Mouse (Mus musculus): ENCODE measurements around the gene Urb2. TPM values are rescaled to one million over a fixed set of nuclear protein-coding genes. Genes with fewer than 3 reads are reported as not detected.
"Not testable (repeated sequence)": the region's sequence is repeated elsewhere in the genome, so short reads cannot be mapped to it uniquely, and the experiment has no call there.

The Urb2 gene
- polyA plus RNA-seq (2012; rRNA removed) = 5.0 TPM in 2 replicates

DNA sequence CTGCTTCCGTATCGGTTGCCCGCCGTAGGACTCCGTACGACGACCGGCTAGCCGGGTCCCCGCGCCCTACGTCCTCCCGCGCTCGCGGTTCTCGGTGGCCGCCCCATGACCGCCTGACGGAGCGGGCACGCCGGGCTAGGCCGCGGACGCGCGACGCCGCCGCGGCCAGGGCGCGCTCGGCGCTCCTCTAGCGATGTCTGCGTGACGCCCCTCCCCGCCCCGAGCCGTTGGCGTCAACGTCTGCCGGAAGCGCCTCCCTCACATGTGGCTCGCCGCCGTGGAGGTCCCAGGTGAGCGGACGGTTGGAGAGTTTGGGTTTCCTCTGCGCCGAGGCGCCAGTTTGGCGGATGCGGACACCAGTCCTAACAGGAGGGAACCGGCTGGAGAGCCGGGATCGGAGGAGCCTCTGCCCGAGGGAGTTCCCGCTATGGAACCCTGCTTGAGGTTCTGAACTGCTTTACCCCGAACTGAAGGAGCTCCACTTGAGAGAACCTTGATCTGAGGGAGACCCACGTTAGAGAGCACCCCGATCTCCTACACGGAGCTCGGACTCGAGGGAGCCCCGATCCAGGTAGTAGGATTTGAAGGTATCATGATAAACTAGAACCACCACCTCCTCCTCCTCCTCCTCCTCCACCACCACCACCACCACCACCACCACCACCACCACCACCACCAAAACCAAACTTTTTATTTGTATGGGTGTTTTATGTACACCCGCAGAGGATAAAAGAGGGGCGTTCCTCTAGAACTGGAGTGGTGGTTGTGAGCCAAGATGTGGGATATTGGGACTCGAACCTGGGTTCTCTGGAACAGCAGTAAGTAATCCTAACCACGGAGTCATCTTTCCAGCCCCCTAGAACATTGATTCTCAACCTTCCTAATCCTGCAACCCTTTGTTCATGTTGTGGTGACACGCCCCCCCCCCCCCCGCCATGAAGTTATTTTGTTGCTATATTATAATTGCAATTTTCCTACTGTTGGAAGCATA is at the start of gene Urb2, which contains the start of gene Taf5l:
Gene Urb2 (plus strand): TSS at position 272 of the 991 bp plus-strand sequence.
Gene Taf5l (minus strand): TSS at position 161 of the 991 bp plus-strand sequence.
- no peak for DNase-seq (ENCODE audit: low read depth)

DNA sequence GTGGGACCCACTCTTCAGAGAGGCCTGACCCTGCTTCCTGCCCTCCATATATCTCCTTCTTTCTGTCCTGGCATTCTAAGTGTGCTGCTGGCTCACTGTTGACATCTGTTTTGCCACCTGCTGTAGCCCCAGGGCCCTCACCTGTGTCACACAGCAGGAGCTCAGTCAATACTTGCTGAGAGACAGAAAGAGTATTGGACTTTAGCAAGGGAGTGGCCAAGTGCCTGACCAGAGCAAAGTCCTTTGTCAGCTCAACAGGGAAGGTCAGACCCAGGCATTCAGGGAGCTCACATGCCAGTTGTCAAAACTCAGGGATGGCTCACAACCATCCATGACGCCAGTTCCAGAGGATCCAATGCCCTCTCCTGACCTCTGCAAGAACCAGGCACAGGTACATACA is 47.8 kb upstream of the Urb2 start:
- DNase-seq (ENCODE audit: low read depth) = no peak

DNA sequence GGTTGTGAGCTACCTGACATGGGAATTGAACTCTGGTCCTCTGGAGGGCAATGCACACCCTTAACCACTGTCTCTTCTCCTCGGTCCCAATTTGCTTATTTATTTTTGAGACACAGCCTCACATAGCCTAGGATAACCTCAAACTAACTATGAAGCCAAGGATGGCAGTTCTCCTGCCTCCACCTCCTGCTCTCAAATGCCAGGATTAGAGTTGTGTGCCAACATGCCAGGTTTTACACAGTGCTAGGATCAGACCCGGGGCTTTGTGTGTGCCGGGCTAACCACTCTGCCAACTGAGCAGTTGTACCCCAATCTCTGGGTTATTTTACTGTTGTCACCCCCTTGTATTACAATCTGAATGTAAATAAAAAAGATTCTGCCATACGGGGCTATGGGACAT is 43.8 kb upstream of the Urb2 start:
- DNase-seq (ENCODE audit: low read depth) = no peak

DNA sequence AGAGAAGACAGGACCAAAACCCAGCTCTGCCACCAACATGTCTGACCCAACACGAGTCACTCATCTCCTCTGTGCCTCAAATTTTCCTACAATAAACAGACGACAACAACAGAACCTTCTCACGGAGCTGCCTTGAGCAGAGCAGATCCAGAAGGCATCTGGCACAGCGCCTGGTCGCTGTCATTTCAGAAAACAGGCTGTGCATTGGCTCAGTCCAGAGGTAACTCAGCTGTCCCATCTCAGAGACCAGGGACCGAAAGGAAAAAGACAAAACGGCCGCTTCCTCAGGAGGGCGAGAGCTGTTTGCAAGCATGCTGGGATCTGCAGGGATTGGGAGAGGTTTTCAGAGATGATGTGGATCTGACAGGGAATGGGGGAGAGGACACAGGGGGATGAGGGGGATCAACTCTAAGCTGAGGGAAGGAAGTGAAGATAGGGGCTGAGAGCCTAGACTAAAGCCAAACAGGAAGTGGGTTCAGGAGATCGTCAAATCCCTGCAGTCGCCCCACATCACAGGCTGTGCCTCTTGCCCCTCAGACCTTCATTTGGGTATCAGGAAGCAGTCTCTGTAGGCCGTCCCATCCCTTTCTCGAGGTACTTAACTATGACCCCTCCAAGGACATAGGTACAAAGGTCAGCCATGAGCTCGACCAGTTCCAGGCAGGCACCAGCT is 43.0 kb upstream of the Urb2 start:
- no peak for DNase-seq (ENCODE audit: low read depth)

DNA sequence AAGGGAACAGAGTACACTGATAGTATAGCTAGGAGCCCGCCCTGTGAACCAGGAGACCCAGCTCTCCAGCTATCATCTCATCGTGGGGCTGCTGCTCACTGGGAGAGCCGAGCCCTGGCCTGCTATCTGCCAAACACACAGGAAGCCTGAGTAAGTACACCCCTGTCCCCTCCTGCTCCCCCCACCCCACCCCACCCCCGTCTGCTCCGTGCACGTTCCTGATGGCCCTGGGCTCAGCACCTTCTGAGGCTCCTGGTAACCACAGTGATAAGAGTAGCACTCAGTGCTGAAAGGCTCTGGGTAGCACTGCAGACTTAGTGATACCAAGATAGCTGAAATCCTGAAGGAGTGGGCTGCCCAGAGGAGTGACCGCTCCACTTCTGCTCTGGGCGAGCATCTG is 42.4 kb upstream of the Urb2 start:
- no peak for DNase-seq (ENCODE audit: low read depth)

DNA sequence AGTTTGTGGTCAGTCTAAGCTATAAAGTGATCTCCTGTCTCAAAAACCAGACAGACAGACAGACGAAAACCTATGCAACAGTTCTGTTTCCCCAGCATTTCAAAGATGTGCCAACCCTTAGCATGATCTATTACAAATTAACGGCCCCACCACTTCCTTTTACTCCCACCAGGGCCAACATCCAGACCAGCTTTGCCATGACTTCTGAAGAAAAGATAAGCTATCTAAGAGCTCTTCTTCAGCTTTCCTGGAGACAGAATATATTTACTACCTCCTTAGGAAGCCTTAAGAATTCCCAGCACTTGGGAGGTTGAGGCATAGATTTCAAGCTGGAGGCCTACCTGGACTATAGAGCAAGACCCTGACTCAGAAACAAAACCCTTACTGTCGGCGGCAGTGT is 41.1 kb upstream of the Urb2 start:
- no peak for DNase-seq (ENCODE audit: low read depth)

DNA sequence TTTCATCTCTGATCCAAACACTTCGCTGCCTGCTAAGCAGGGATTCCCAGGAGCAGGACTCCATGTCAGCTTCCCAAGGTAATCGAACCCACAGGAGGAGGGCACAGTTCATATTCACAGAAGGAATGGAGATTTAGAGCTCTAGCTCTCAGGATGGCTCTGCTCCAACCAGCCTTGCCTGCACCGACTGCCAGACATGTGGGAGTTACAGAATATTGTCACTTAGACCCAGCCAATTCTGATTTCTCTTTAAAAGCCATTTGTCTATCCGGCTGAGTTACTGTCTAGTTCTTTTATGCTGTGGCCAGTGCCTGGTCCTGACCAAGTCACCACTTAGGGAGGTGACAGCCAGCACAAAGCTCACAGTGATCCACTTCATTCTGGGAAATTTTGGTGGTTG is 39.6 kb upstream of the Urb2 start:
- no peak for DNase-seq (ENCODE audit: low read depth)

DNA sequence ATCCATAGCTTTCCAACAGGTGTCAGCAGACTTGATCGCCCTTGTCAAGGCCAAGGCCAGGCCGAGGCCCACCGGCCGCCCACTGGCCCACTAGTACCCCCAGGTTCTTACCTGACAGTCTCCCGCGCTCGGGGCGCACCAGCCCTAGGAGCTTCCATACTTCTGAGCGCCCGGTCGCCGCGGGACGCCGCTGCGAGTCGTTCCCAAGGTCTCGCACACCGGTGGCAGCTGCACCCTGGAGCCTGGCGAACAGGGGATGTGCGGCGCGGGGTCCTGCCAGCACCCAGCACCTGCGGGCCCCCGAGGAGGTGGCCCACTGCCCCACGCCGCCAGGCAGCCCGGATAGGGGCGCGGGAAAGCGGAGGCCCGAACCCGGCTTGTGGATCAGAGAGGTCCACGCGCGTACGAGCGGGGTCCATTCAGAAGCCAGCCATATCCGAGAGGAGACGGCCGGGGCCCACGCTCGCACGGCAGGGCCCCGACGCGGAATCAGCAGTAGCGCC is 39.0 kb upstream of the Urb2 start:
- no peak for DNase-seq (ENCODE audit: low read depth)

DNA sequence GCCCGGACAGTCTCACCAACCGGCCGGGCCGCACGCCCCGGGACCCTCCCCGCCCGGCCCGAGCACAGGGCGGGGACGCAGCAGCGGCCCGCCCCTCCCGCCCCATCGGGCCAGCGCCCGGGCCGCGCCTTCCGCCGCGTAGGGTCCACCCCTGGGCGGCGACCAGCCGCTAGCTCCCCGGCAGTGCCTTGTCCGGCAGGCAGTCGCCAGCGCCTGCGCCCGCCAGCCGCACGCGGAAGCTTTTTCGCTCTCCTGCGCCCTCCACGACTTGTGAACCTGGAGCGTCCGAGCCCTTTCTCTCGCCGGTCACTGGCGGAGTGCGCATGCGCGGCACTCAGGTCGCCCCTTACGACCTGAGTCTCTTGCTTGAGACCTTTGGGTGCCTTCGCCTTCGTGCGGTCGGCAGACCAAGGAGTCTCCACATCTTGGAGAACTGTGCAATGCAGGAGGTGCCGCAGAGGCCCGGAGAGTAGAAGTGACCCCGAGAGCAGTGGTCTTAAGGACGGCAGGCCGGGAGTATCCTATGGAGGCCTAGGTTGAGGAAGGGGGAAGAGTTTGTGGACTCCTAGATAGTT is 38.4 kb upstream of the Urb2 start, which contains the start of gene Abcb10:
Gene Abcb10 (minus strand): TSS at position 297 of the 575 bp plus-strand sequence.
- DNase-seq (ENCODE audit: low read depth) = no peak

DNA sequence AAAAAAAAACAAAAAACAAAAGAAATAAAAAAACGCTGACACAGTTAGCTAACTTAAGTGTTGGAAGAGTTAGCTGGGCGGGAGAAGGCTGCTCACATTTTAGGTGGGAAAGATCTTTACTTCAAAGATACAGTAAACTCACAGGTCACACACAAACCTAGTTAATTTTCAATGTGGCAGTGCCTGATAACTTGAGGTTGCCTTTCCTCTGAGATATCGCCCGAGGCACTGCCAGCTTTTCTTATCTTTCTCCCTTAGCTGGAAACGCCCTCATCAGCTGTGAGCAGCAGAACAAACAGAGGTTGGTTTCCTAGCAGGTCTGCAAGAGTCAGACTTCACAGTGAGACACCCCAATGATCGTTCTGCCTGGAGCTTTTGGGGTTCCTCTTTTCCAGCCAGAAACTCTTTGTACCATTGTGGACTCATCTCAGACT is 32.7 kb upstream of the Urb2 start:
- no peak for DNase-seq (ENCODE audit: low read depth)

DNA sequence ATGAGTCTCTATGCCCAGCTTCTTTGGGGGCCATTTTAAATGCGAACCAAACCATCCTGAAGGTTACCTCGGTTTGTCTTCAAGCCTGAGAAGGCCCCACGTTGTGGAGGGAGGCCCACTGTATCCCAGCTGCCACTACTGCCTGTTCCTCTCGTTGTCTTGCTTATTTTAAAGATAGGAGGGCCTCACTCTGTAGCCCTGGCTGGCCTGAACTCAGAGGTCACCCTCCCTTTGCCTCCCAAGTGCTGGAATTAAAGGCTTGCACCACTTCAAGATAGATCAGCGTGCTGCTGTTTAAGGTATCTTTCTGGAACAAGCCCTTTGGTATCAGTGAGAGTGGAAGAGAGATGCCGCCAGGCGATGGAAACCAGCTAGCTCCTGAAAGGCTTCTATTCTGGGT is 32.2 kb upstream of the Urb2 start:
- no peak for DNase-seq (ENCODE audit: low read depth)

DNA sequence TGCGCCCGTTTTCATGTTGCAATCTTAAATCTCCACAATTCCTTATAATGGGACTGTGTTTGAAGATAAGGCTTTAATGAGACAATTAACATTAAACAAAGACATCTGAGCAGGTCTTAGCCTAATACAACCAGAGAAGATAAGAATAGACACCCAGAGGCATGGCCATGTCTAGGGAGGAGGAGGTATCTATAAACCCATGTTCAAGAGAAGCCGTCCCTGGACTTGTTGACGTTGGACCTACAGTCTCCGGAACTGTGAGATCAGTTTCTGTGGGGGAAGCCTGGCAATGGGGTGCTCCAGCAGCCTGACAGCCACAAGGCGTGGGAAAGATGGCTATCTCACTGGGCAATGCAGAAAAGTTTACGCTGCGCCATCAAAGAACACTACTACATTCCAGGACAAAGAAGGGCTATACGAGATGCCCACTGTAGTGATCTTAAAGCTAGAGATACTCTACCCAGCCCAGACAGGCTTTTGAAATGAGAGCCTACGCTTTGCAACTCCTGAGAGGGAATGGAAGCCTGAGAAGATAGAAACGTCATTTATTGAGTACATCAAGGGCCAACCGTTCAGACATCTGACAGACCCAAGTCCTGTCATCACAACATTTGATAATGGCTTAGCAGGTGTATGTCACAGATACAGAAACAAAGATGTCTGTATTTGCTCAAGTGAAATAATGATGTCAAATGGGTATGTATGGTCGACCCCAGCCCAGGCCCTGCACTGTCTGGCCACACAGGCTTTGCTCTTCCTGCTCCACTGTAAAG is 30.8 kb upstream of the Urb2 start:
- DNase-seq (ENCODE audit: low read depth) = no peak

DNA sequence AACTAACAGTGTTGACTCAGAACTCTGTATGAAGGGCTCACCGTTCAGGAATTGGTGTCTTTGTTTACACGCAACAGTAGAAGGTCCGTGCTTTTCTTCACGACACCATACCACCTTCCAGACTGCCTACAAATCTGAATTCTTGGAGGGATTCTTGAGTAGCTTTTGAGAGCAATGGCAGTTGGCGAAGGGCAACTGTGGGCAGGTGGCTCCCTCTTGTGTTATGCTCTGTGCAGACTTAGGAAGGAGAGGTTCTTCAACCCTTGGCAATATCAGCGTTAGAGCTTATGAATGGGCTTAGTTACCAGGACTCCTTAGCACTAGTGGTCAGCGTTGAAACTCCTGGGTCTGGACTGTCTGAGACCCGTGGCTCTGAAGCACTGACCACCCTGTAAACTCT is 28.7 kb upstream of the Urb2 start:
- DNase-seq (ENCODE audit: low read depth) = no peak

DNA sequence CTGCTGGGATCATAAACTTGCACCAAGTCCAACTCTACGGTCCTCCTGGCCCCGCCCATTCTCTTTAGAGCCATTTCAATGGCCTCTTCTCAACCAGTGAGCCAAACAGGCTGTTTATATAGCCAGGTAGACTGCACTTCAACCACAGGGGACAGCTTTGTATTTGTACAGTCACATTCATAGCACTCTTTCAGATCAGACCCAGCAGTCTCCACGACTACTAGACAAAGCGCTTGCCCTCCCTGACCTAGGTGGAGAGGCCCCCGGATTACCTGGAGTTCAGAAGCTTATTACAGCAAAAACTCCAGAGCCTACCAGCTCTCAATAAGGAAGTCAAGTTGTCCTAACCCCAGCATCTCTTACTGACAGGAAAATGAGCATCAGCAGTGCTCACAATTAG is 27.7 kb upstream of the Urb2 start:
- DNase-seq (ENCODE audit: low read depth) = no peak

DNA sequence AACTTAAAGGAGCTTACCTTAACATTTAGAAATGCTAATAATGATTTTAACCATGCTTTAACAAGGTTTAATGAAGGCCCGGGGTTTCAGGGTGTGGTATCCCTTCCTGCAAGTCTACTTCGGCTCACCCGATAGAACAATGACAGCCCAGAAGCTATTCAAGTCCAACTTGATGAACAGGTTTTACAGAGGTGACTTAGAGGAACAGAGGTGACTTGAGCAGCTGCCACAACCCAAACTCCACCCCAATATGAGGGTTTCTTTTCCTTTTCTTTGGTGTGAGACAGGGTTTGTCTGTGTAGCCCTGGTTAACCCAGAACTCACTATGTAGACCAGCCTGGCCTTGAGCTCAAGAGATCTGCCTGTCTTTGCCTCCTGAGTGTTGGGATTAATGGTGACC is 27.3 kb upstream of the Urb2 start:
- peak; percentile 86 for DNase-seq (ENCODE audit: low read depth)

DNA sequence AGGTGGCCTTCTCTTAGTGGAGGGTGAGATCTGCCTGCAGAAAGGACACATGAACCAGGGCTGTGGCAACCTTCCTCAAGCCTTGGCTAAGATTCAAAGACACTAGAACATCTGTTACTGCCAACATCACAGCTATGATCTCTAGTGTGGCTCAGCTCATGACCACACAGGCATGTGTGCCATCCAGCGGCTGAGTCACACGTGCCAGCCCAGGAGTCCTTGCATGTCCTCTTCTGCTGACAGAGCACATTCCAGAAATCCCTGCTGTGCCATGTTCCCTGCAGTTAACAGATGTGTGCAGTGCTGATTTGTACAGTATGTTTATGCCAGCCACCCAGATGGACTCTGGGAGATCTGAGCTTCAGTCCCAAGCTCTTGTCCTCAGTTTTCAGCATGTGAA is 21.7 kb upstream of the Urb2 start:
- no peak for DNase-seq (ENCODE audit: low read depth)

DNA sequence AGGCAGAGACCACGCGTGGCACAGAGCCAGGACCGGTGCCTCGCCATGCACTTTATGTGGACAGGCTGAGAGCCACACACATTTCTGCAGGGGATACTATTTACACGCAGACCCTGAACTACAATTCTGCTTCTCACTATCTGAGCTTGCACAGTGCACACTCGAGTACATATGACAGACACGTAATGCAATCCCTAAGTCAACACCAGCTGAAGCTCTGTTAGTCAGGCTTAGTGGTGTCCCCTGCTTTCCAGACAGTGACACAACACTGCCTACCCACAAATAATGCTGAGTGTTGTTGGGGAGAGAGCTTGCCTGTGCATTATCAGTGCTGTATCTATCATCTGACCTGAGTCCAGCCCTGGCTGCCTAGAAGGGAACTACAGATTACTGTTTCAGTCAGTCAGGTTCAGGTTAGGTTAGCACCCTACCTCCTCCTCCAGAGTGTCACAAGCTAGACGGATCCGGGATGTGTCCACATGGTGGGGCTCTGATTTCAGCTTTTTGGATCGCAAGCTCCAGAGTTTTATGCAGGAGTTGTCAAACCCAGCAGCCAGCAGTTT is 18.7 kb upstream of the Urb2 start:
- DNase-seq (ENCODE audit: low read depth) = no peak

DNA sequence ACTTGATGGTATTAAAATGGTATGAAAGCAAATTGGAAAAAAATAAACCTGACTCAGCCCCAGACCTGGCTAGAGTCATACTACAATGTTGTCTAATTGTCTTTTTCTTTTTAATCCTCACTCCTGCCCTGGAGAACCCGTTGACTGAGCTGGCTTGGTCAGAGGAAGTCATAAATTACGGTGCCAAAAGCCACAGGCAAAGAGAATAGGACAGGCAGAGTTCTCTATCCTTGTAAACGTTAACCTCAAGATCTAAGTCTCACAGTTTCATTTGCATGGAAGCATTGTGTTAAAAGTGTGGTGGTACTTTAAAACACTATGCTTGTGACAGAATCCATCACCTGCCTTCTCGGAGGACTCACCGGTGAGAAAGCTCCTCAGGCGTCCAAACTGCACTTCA is 13.5 kb upstream of the Urb2 start:
- no peak for DNase-seq (ENCODE audit: low read depth)

DNA sequence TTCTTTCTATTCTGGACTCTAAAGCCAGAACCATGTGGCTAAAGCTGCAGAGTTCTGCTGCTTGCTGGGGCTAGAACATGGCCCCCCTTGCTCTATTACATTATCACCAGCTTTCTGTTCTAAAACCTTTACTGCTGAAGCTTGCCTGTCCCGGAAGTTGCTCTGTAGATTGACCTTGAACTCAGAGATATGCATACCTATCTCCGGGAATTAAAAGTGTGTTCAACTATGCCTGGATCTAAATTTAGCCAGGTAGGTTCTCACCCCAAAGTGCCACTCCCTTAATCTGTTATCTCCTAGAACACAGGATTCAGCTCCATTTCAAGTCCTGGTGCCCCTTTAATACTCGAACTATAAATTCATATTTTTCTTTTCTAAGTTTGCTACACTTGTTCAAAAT is 9.7 kb upstream of the Urb2 start:
- no peak for DNase-seq (ENCODE audit: low read depth)

DNA sequence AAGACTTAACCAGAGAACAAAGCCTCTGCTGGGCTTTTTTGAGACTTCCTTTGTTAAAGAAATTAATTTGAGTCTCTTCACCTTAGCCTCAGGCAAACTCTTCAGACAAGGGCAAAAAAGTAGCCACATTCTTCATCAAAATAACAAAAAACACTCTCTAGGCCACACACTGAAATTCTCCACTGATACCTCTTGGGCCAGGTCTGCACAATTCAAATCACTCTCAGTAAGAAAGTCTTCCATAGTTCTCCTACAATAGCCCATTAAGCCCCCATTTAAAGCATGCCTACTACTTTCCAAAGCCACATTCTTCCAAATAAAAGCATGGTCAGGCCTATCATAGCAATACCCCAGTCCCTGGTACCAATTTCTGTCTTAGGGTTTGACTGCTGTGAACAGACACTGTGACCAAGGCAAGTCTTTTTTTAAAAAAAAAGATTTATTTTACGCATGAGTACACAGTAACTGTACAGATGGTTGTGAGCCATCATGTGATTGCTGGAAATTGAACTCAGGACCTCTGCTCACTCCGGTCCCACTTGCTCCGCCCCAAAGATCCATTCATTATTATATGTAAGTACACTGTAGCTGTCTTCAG is 9.2 kb upstream of the Urb2 start:
- no peak for DNase-seq (ENCODE audit: low read depth)

DNA sequence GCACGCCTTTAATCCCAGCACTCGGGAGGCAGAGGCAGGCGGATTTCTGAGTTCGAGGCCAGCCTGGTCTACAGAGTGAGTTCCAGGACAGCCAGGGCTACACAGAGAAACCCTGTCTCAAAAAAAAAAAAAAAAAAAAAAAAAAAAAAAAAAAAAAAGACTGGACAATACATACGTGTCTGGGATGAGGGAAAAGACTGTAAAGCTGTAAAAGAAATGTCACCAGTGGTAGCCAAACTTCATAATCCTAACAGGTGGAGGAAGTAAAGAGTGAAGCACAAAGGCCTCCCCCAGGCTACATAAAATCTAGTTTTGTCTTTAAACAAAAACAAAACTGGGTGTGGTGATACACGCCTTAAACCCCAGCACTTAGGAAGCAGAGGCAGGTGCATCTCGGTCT is 7.0 kb upstream of the Urb2 start:
- not testable (repeated sequence) for DNase-seq (ENCODE audit: low read depth)
